13 mouse cellular contexts compared by ENCODE assay signal in the genomic region with DNA sequence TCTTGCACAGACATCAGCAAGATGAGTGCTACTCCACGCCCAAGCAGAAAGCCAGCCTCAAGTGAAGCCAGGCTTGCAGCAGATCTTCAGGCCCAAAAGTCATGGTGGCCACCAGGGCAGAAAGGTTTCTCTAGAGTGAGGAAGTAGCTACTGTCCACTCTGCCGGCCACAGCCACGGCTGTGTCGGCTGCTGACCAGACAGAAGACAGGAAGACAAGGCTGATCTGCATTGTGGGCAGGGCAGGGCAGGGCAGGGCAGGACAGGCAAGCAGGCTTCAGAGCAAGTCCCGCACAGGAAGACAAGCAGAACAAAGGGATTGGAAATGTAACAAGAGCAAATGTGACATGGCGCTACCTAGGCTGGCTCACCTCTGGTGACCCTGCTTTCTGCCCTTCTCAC. TPM values are rescaled to one million over a fixed set of nuclear protein-coding genes. Genes with fewer than 3 reads are reported as not detected.
A peak's percentile ranks its signal among the peaks of the same experiment; 100 is the strongest.
DNase-seq lines count a peak whose midpoint lies in the region; ATAC-seq and TF ChIP-seq lines count a peak whose summit lies in the region.
"Had no signal": no experiment of that assay in that cellular context is flagged by ENCODE, and none has a peak within 500 bp of the region (broad histone marks: within the 10 kb centered on the region; RNA-seq: fewer than 3 reads in every experiment).

No protein-coding gene starts in this region.

- peaks cover 8% of the 10 kb centered on the region; the same call in 1 of the 2 replicates for H3K4me1 ChIP-seq in heart, adult 2 months (ENCODE audit: control insufficient read depth, insufficient read depth, low read length)
- peaks cover 8% of the 10 kb centered on the region; the same call in 1 of the 2 replicates for H3K4me1 ChIP-seq in lung, postnatal 0 days (ENCODE audit: insufficient read depth, low read depth, low read length)
- H3K4me1 ChIP-seq in embryonic facial prominence, embryonic 15.5 days, result peaks cover 24% of the 10 kb centered on the region
- peaks cover 87% of the 10 kb centered on the region for H3K4me1 ChIP-seq in megakaryocyte, embryonic 14.5 days

- peak; percentile 53 for ATAC-seq in lung, postnatal 0 days
- no peak for ATAC-seq in embryonic facial prominence, embryonic 15.5 days (ENCODE audit: insufficient number of reproducible peaks, low FRiP score, low TSS enrichment, low read depth)
- ATAC-seq: CD4-positive, CD25-positive, alpha-beta regulatory T cell, adult 4 months had no signal

- no peaks in the 10 kb centered on the region for H3K79me2 ChIP-seq in heart, adult 2 months (replicated peaks; ENCODE audit: control insufficient read depth, insufficient read depth, low read length)

- TF ChIP-seq EP300 in heart, adult 2 months (IDR thresholded peaks at IDR 0.05; ENCODE audit: insufficient read depth, low read depth, low read length), result no peak
- no peak for TF ChIP-seq EP300 in lung, postnatal 0 days (IDR thresholded peaks at IDR 0.05)

- no peak overlapping the region for H3K4me3 ChIP-seq in heart, adult 2 months
- H3K4me3 ChIP-seq in lung, postnatal 0 days (ENCODE audit: low read depth, low read length), result no peak overlapping the region
- H3K4me3 ChIP-seq in embryonic facial prominence, embryonic 15.5 days (replicated peaks), result no peak overlapping the region
- H3K4me3 ChIP-seq in megakaryocyte, embryonic 14.5 days (replicated peaks), result peak overlapping the region; percentile 77
- H3K4me3 ChIP-seq: hindbrain, embryonic 15.5 days; stomach, embryonic 15.5 days had no signal

- intact Hi-C loops in heart, adult 2 months (cut with DNase I), result no loop called here
- intact Hi-C loops in left cerebral cortex, postnatal 25 days (cut with DNase I), result no loop called here

- H3K9ac ChIP-seq in heart, adult 2 months (ENCODE audit: low read depth, low read length), result no peak overlapping the region
- no peak overlapping the region for H3K9ac ChIP-seq in lung, postnatal 0 days (replicated peaks; ENCODE audit: low read depth)
- no peak overlapping the region for H3K9ac ChIP-seq in embryonic facial prominence, embryonic 15.5 days
- H3K9ac ChIP-seq: hindbrain, embryonic 15.5 days; stomach, embryonic 15.5 days had no signal

- TF ChIP-seq CTCF in heart, adult 2 months (IDR thresholded peaks at IDR 0.05), result no peak
- no peak for TF ChIP-seq CTCF in lung, postnatal 0 days (IDR thresholded peaks at IDR 0.05)

- peak; percentile 42 to 57 for DNase-seq in heart, adult 2 months
- no peak for DNase-seq in heart, adult 9 months (ENCODE audit: low spot score in 2 of 2)
- DNase-seq in lung, postnatal 0 days (ENCODE audit: low spot score), result no peak
- DNase-seq in lung, postnatal 14 days, result no peak
- no peak for DNase-seq in left cerebral cortex, postnatal 25 days (ENCODE audit: low spot score in 2 of 2)
- no peak for DNase-seq in T-cell, adult 2 months (ENCODE audit: low spot score)
- DNase-seq: gastrocnemius, postnatal 25 days had no signal

- no peak overlapping the region for H3K4me2 ChIP-seq in lung, postnatal 0 days (replicated peaks; ENCODE audit: low read depth, low read length)
- H3K4me2 ChIP-seq in embryonic facial prominence, embryonic 15.5 days (replicated peaks), result no peak overlapping the region
- H3K4me2 ChIP-seq: hindbrain, embryonic 15.5 days; stomach, embryonic 15.5 days had no signal

- no peaks in the 10 kb centered on the region for H3K36me3 ChIP-seq in heart, adult 2 months (ENCODE audit: control insufficient read depth, insufficient read depth, low read length)
- H3K36me3 ChIP-seq in lung, postnatal 0 days (ENCODE audit: insufficient read depth, low read length), result no peaks in the 10 kb centered on the region
- no peaks in the 10 kb centered on the region for H3K36me3 ChIP-seq in embryonic facial prominence, embryonic 15.5 days
- H3K36me3 ChIP-seq in megakaryocyte, embryonic 14.5 days (replicated peaks; ENCODE audit: low read length), result peaks cover 2% of the 10 kb centered on the region
- H3K36me3 ChIP-seq: hindbrain, embryonic 15.5 days; stomach, embryonic 15.5 days had no signal

- WGBS in heart, adult 2 months, result 47% methylated on average over 6 of the region's 6 CpGs
- 62% methylated on average over 6 of the region's 6 CpGs for WGBS in lung, postnatal 0 days
- 52% methylated on average over 6 of the region's 6 CpGs for WGBS in embryonic facial prominence, embryonic 15.5 days

- no peaks in the 10 kb centered on the region for H3K27me3 ChIP-seq in heart, adult 2 months (ENCODE audit: control insufficient read depth, insufficient read depth, low read length)
- H3K27me3 ChIP-seq in lung, postnatal 0 days (replicated peaks; ENCODE audit: insufficient read depth, low read length), result no peaks in the 10 kb centered on the region
- H3K27me3 ChIP-seq in embryonic facial prominence, embryonic 15.5 days, result no peaks in the 10 kb centered on the region
- H3K27me3 ChIP-seq in megakaryocyte, embryonic 14.5 days (replicated peaks), result no peaks in the 10 kb centered on the region
- H3K27me3 ChIP-seq: hindbrain, embryonic 15.5 days; stomach, embryonic 15.5 days had no signal

- no peak for TF ChIP-seq POLR2A in heart, adult 2 months (IDR thresholded peaks at IDR 0.05; ENCODE audit: insufficient read depth, low read depth, low read length)

- H3K9me3 ChIP-seq in lung, postnatal 0 days (ENCODE audit: low read length), result no peaks in the 10 kb centered on the region
- H3K9me3 ChIP-seq in embryonic facial prominence, embryonic 15.5 days (replicated peaks), result no peaks in the 10 kb centered on the region
- no peaks in the 10 kb centered on the region for H3K9me3 ChIP-seq in megakaryocyte, embryonic 14.5 days
- H3K9me3 ChIP-seq: hindbrain, embryonic 15.5 days; stomach, embryonic 15.5 days had no signal

- H3K27ac ChIP-seq in heart, adult 2 months, result no peak overlapping the region; the same call in 1 of the 2 replicates
- H3K27ac ChIP-seq in lung, postnatal 0 days (ENCODE audit: low read length), result no peak overlapping the region
- peak overlapping the region; percentile 17; the same call in 1 of the 2 replicates for H3K27ac ChIP-seq in embryonic facial prominence, embryonic 15.5 days (replicated peaks)
- H3K27ac ChIP-seq: hindbrain, embryonic 15.5 days; stomach, embryonic 15.5 days had no signal

RNA-seq across cellular contexts. Expression of a gene that starts 16.2 kb away (rescaled TPM):
- total RNA-seq in heart, adult 2 months (2021), result 100 to 1,000 TPM; 136 to 137 TPM
- 68.4 and 141 TPM in 2 replicates for polyA plus RNA-seq in heart, adult 2 months (2012; rRNA removed)
- polyA plus RNA-seq in lung, postnatal 0 days (2015; fragmentation: Nextera tagmentation; extraction: Ambion mirVana), result 545 and 582 TPM in 2 replicates
- polyA plus RNA-seq in embryonic facial prominence, embryonic 15.5 days (2015; fragmentation: Nextera tagmentation; extraction: Ambion mirVana), result 672 and 685 TPM in 2 replicates
- 4.3 and 28.1 TPM in 2 replicates for polyA plus RNA-seq in megakaryocyte, embryonic 14.5 days (2012; ENCODE audit: insufficient read depth, low replicate concordance)
- total RNA-seq in left cerebral cortex, postnatal 25 days (2021), result 100 to 1,000 TPM; 352 to 369 TPM

RNA-seq across cellular contexts. Expression of a gene that starts 35.9 kb away (rescaled TPM):
- not detected for total RNA-seq in heart, adult 2 months (2021)
- not detected in 2 replicates for polyA plus RNA-seq in heart, adult 2 months (2012; rRNA removed)
- polyA plus RNA-seq in lung, postnatal 0 days (2015; fragmentation: Nextera tagmentation; extraction: Ambion mirVana), result not detected in 2 replicates
- not detected in 2 replicates for polyA plus RNA-seq in embryonic facial prominence, embryonic 15.5 days (2015; fragmentation: Nextera tagmentation; extraction: Ambion mirVana)
- polyA plus RNA-seq in megakaryocyte, embryonic 14.5 days (2012; ENCODE audit: insufficient read depth, low replicate concordance), result not detected in 2 replicates
- not detected for total RNA-seq in left cerebral cortex, postnatal 25 days (2021)
- total RNA-seq: gastrocnemius, postnatal 25 days had no signal
- polyA plus RNA-seq: CD4-positive, CD25-positive, alpha-beta regulatory T cell, adult 4 months; hindbrain, embryonic 15.5 days; limb, embryonic 11.5 days had no signal

RNA-seq across cellular contexts. Expression of a gene that starts 56.6 kb away (rescaled TPM):
- not detected for total RNA-seq in heart, adult 2 months (2021)
- polyA plus RNA-seq in heart, adult 2 months (2012; rRNA removed), result 0.32 TPM in 1 of 2 replicates, not detected in the other
- not detected in 2 replicates for polyA plus RNA-seq in lung, postnatal 0 days (2015; fragmentation: Nextera tagmentation; extraction: Ambion mirVana)
- polyA plus RNA-seq in embryonic facial prominence, embryonic 15.5 days (2015; fragmentation: Nextera tagmentation; extraction: Ambion mirVana), result not detected in 2 replicates
- 0.47 TPM in 1 of 2 replicates, not detected in the other for polyA plus RNA-seq in megakaryocyte, embryonic 14.5 days (2012; ENCODE audit: insufficient read depth, low replicate concordance)
- total RNA-seq in left cerebral cortex, postnatal 25 days (2021), result not detected
- total RNA-seq: gastrocnemius, postnatal 25 days had no signal
- polyA plus RNA-seq: CD4-positive, CD25-positive, alpha-beta regulatory T cell, adult 4 months; hindbrain, embryonic 15.5 days; limb, embryonic 11.5 days had no signal

Comparison
In these comparisons a context has a peak if more than half of its experiments do, and no peak if none do; other contexts are left out.
1. DNase-seq: peak in heart, adult 2 months (2 of 2); none in heart, adult 9 months (0 of 2), lung, postnatal 0 days (single experiment), lung, postnatal 14 days (single experiment), left cerebral cortex, postnatal 25 days (0 of 2) and T-cell, adult 2 months (single experiment).